Mouse (Mus musculus): Measurements from ENCODE around the gene Bbs2. TPM values are rescaled to one million over a fixed set of nuclear protein-coding genes. Genes with fewer than 3 reads are reported as not detected.
"Not testable (repeated sequence)": the region's sequence is repeated elsewhere in the genome, so short reads cannot be mapped to it uniquely, and the experiment has no call there.

The Bbs2 gene
- 4.7 and 8.7 TPM in 2 replicates for polyA plus RNA-seq (2011; ENCODE audit: insufficient read length, low read depth, missing spikeins)

DNA sequence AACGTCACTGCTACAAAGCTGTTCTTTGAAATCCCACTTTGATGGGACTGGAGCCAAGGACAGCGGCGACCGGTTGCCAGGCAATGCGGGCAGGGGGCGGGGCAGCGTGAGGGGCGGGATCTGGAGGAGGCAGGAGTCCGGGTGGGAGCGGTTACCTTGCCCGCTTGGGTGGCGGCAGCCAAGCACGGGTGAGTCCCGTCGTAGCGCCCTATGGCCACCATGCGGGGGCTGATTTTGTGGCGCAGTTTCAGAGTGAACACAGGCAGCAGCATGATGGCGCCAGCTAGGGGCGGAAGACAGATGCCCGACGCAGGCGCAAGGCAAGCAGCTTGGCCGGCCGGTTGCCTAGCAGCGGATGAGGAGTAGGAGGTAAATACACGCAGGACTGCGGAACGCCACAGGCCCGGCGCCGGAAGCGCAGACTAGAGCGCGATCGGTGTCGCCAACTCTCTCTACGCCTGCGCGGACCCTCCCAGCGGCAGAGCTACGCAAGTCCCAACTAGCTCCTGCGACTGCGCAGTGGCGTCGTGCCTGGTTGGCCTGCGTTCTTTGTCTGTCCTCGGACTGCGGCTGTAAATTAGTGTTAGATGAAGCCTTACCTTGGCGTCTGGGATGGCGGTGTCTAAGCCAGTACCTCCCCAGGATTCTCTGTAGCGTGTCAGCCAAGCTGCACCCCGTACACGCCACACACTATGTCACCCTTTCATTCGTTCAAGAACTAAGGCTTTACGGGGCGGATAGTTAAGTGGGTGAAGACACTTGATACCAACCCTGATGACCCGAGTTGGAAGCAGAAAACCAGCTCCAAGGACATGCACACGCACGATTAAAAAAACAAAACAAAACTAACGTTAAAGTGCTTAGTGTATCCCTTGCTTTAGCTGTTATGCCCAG, at the start of gene Bbs2:
Bbs2 (minus strand) TSS at position 848 of the 894 bp plus-strand sequence.
- peak within 1 kb of the TSS; percentile 48 for H3K4me3 ChIP-seq (ENCODE audit: insufficient read depth, low read length)
- peak within 1 kb of the TSS; percentile 60 for H3K27ac ChIP-seq (ENCODE audit: insufficient read depth, low read length)
- H3K4me1 ChIP-seq (ENCODE audit: control insufficient read depth, insufficient read depth, low read length) = no peaks in the 10 kb centered on the region
- peak; percentile 99 for TF ChIP-seq POLR2A (IDR thresholded peaks at IDR 0.05; ENCODE audit: low read depth, low read length)
- TF ChIP-seq CTCF (IDR thresholded peaks at IDR 0.05; ENCODE audit: borderline replicate concordance, insufficient read depth, low read length) = no peak

DNA sequence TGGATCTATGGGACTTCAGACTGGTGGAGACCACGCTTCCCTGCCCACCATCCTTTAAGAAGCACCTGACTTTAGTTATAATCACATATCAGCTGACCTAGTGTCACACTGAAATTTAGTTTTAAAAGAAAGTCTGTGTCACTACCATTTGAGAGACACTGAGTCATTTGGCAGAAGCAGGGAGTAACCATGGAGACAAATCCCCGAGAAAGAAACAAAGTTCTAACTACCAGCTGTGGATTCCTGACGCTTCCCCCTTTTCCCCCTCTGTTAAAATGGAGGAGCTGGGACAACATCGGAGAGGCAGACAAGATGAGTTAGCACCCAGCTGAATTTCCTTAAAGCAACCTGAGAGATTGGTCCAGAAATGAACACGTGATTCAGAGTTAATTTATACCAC, 49.5 kb upstream of the Bbs2 start:
- no peak overlapping the region for H3K27ac ChIP-seq (ENCODE audit: insufficient read depth, low read length)
- no peak overlapping the region for H3K4me3 ChIP-seq (ENCODE audit: insufficient read depth, low read length)
- TF ChIP-seq POLR2A (IDR thresholded peaks at IDR 0.05; ENCODE audit: low read depth, low read length) (no peak), CTCF (IDR thresholded peaks at IDR 0.05; ENCODE audit: borderline replicate concordance, insufficient read depth, low read length) (no peak)
- H3K4me1 ChIP-seq (ENCODE audit: control insufficient read depth, insufficient read depth, low read length) = peaks cover 4% of the 10 kb centered on the region; the same call in 1 of the 2 replicates

DNA sequence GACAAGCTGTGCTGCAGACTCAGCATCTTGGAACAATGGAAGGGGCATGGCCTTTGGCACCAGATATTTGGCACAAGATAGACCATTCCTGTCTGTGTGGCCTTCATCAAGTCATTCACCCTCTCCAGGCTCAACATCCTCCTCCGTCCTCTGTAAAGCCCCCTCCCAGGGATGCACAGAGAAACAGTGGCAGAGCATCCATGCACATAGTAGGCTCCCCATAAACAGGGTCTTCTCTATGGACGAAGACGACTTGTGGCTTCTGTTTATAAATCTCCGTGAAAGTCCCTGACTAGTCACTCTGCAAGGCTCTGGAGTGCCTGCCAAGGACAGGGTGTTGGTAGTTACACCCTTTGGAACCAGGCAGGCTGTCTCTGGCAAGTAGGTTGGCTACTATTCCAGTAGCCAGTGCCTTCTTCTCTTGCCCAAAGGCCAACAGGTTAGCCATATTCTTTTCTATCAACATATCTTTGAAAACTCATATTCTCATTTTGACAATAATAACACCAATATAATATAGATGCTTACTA, 41.6 kb upstream of the Bbs2 start:
- TF ChIP-seq CTCF (IDR thresholded peaks at IDR 0.05; ENCODE audit: borderline replicate concordance, insufficient read depth, low read length) (no peak), POLR2A (IDR thresholded peaks at IDR 0.05; ENCODE audit: low read depth, low read length) (no peak)
- H3K4me3 ChIP-seq (ENCODE audit: insufficient read depth, low read length) = no peak overlapping the region
- peaks cover 6% of the 10 kb centered on the region for H3K4me1 ChIP-seq (ENCODE audit: control insufficient read depth, insufficient read depth, low read length)
- H3K27ac ChIP-seq (ENCODE audit: insufficient read depth, low read length) = no peak overlapping the region

DNA sequence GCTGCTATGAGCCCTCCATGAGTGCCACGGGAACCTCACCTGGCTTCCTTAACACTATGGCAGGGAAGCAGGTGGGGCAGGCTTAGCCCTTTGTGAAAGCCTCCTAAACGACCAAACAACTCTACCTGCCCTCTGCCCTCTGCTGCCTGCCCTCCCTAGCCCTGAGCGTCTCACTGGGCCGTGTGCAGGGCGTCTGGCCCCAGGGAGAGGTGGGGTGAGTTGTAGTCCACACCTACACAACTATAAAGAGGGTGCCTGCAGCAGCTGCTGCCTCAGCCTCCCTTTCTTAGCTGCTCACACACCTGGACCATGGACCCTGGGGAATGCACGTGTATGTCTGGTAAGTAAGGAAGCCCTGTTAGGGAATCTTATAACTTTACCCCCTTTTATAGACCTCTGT, 38.2 kb upstream of the Bbs2 start, which contains the start of gene Mt4:
Mt4 (plus strand) TSS at position 265 of the 400 bp plus-strand sequence.
- peaks cover 13% of the 10 kb centered on the region for H3K4me1 ChIP-seq (ENCODE audit: control insufficient read depth, insufficient read depth, low read length)
- no peak within 1 kb of the TSS for H3K4me3 ChIP-seq (ENCODE audit: insufficient read depth, low read length)
- H3K27ac ChIP-seq (ENCODE audit: insufficient read depth, low read length) = no peak within 1 kb of the TSS
- no peak for TF ChIP-seq CTCF (IDR thresholded peaks at IDR 0.05; ENCODE audit: borderline replicate concordance, insufficient read depth, low read length)

DNA sequence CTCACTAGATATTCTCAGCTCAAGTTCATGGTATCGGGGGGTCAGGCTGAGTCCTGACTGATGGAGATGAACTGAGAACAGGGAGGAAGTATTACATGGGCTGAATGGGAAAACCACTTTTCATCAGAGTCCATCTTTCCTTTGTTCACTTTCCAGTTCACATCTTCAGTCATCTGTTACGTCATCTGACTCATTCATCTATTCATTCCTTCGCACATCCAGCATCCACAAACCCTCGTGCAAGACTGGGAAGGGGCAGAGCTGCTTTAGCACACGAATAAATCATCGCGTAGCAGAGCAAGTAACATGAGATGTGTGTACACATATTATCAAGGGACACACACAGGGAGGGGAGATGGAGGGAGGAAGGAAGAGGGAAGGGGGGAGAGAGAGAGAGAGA, 37.5 kb upstream of the Bbs2 start:
- Histone ChIP-seq H3K4me1 (ENCODE audit: control insufficient read depth, insufficient read depth, low read length) (peaks cover 13% of the 10 kb centered on the region), H3K27ac (ENCODE audit: insufficient read depth, low read length) (no peak overlapping the region), H3K4me3 (ENCODE audit: insufficient read depth, low read length) (no peak overlapping the region)
- TF ChIP-seq CTCF (IDR thresholded peaks at IDR 0.05; ENCODE audit: borderline replicate concordance, insufficient read depth, low read length) (no peak), POLR2A (IDR thresholded peaks at IDR 0.05; ENCODE audit: low read depth, low read length) (no peak)

DNA sequence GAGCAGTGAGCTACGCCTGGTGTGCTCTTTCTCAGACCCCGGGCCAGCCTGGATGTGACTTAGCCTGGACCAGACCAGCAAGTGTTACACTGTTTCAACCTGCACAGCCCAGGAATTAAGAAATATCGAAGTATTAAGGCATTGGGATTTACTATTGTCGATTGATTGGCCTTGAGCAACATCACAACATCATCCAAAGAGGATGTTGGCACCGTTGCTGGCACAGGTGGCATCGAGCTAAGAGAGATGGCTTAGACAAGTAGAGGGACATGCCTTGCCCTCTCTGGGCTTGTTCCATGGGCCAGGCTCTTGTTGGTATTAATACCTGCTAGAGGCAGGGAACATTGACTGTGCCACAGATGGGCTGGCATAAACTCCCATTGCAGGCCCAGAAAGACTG, 36.8 kb upstream of the Bbs2 start:
- TF ChIP-seq CTCF (IDR thresholded peaks at IDR 0.05; ENCODE audit: borderline replicate concordance, insufficient read depth, low read length) = no peak
- no peak for TF ChIP-seq POLR2A (IDR thresholded peaks at IDR 0.05; ENCODE audit: low read depth, low read length)
- peaks cover 13% of the 10 kb centered on the region for H3K4me1 ChIP-seq (ENCODE audit: control insufficient read depth, insufficient read depth, low read length)
- no peak overlapping the region for H3K4me3 ChIP-seq (ENCODE audit: insufficient read depth, low read length)
- H3K27ac ChIP-seq (ENCODE audit: insufficient read depth, low read length) = no peak overlapping the region

DNA sequence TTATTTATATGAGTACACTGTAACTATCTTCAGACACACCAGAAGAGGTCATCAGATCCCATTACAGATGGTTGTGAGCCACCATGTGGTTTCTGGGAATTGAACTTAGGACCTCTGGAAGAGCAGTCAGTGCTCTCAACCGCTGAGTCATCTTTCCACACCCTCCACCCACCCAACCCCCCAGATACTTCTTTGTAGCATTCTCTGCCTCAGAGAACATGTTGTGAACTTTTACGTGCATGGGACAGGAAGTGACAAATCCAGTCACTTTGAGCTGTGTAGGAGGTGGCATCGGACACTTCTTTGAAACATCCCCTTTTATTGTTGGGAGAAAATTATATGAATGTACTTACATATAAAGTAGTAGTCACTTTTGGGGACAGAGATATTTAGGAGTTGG, 35.9 kb upstream of the Bbs2 start:
- not testable (repeated sequence) for H3K4me3 ChIP-seq (ENCODE audit: insufficient read depth, low read length)
- Histone ChIP-seq H3K4me1 (ENCODE audit: control insufficient read depth, insufficient read depth, low read length) (peaks cover 13% of the 10 kb centered on the region), H3K27ac (ENCODE audit: insufficient read depth, low read length) (peak overlapping the region; percentile 52; the same call in 1 of the 2 replicates)

DNA sequence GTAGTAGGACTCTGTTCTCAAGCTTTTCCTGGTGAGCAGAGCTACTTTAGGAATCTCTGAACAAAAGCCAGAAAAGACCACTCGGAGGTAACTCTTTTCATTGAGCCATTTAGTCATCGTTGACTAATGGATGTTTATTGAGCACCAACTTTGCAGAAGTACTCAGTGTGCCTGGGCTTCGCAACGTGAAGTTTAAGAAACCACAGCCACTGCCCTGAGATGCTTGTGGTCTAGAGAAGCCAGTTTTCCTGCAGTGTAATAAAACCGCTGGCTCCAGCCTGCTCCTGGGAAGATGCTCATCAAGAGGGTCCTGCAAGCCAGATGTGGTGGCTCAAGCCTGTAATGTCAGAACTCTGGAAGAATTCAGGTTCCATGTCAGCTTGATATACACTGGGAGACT, 33.4 kb upstream of the Bbs2 start:
- Histone ChIP-seq H3K27ac (ENCODE audit: insufficient read depth, low read length) (no peak overlapping the region), H3K4me1 (ENCODE audit: control insufficient read depth, insufficient read depth, low read length) (peaks cover 13% of the 10 kb centered on the region), H3K4me3 (ENCODE audit: insufficient read depth, low read length) (no peak overlapping the region)
- TF ChIP-seq POLR2A (IDR thresholded peaks at IDR 0.05; ENCODE audit: low read depth, low read length) (no peak), CTCF (IDR thresholded peaks at IDR 0.05; ENCODE audit: borderline replicate concordance, insufficient read depth, low read length) (no peak)

DNA sequence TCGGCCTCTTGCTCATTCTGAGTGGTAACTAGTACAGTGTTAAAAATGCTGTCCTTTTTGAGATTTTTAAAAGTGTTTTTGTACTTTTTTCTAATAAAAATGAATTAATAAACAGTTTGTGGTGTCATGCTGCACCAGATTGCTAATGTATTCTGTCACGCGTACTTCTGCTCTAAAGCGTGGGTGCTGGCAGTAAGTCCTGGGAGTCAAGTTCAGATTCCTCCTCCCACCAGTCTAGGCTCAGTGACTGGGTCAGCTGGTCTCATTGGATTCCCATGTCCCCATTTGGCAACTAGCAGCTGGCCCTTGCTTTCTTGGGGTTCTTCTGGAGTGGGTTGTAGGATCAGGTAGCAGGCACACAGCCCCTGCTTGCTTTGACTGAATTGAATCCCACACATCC, 31.4 kb upstream of the Bbs2 start:
- H3K4me1 ChIP-seq (ENCODE audit: control insufficient read depth, insufficient read depth, low read length) = peaks cover 7% of the 10 kb centered on the region
- TF ChIP-seq POLR2A (IDR thresholded peaks at IDR 0.05; ENCODE audit: low read depth, low read length) (no peak), CTCF (IDR thresholded peaks at IDR 0.05; ENCODE audit: borderline replicate concordance, insufficient read depth, low read length) (no peak)
- H3K27ac ChIP-seq (ENCODE audit: insufficient read depth, low read length) = no peak overlapping the region
- no peak overlapping the region for H3K4me3 ChIP-seq (ENCODE audit: insufficient read depth, low read length)

DNA sequence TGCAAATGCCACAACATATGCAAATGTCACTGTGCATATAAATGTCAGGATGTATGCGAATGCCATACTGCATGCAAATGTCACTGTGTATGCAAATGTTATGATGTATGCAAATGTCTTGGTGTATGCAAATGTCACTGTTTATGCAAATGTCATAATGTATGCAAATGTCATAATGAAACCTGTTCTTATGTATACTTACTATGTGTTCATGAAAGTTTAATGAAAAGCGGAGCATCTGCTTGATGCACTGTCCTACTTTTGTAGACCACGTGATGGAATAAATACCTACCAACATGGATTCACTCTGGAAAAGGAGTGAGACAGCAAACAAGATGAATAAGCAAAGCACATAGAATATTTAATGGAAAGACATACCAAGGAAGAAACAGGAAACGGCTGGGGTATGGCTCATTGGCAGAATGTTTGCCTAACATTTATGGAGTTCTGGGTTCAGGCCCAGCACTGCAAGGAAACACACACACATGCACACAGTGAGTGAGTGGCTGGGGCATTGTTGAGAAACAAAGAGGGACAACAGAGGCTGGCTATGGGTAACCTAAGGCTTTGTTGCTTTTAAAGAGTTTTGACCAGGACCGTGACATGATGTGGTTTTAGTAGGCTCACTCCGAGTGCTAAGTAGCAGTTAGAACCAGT, 30.5 kb upstream of the Bbs2 start:
- no peak for TF ChIP-seq CTCF (IDR thresholded peaks at IDR 0.05; ENCODE audit: borderline replicate concordance, insufficient read depth, low read length)
- TF ChIP-seq POLR2A (IDR thresholded peaks at IDR 0.05; ENCODE audit: low read depth, low read length) = no peak
- peaks cover 3% of the 10 kb centered on the region for H3K4me1 ChIP-seq (ENCODE audit: control insufficient read depth, insufficient read depth, low read length)
- H3K4me3 ChIP-seq (ENCODE audit: insufficient read depth, low read length) = no peak overlapping the region
- H3K27ac ChIP-seq (ENCODE audit: insufficient read depth, low read length) = no peak overlapping the region
